Mouse (Mus musculus) embryo, embryonic 9.5 days (tissue): ENCODE measurements around the gene Stpg2.
"Not testable (repeated sequence)": the region's sequence is repeated elsewhere in the genome, so short reads cannot be mapped to it uniquely, and the experiment has no call there.

Experiments
- DNase-seq: peaks from one replicate; pipeline ENCODE4 v3.0.0-alpha.2; 2017; ENCODE audit errors: extremely low spot score

Stpg2 gene

DNA sequence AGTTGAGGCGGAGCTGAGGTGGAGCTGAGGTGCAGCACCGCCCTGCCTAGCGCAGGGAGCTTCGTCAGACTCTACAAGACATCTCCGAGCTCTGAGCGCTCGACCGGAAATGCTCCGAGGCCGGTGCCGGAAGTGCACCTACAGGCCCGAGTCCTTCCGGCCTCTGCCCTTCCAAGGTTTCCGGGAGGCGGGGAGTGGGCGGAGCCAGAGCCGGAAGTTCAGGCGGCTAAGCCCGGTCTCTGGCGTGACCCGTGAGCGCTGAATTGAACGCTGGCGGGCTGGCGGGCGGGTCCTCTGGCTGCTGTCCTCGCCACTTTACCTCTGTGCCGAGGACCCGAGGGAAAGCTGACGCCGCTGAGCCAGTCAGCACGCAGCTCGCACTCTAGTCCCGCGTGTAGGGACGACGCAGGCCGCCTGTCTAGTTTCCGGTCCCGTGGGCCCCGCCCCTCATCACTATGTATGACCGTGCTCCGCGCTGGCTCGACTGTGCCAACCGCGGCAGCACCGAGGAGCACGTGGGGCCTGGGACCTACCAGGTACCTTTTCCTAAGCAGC lies at the start of gene Stpg2:
Stpg2 (plus strand) TSS at position 251 of the 555 bp plus-strand sequence.
- DNase-seq: peak; percentile 92

DNA sequence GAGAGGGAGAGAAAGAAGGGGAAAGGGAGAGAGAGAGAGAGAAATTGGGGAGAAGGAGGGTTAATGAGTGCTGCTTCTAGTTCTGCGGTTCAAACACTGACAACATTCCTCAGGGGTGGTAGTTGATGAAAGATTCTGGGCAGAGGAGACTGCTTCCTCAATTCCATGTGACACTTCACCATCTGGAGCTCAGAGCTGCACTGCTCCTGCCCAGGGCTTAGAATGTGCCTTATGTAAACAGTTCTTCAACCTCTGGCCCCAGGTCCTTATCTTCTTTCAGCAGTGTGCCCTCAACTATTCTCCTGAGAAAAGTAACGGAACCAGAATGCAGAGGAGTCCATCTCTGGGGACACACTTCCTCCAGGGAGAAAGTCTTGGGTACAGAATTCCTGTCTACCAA lies 43.3 kb upstream of the Stpg2 start:
- DNase-seq: no peak

DNA sequence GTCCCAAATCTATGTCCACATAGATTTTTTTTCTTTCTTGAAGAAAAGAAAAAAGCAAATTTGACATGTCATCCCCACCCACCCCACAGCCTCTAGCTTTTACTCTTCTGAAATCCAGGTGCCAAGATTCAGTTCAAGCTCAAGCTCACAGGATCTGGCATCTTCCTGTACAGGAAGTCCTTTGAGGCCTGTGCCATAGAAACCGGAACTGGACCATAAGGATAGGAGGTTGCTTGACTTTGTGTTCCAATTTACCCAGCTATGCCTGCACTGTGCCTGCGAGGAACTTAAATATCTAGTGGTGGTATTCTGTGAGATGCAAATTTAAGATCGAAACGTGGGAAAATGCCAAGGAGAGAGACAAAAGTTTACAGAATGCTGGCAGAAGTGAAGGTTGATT lies 42.8 kb upstream of the Stpg2 start:
- DNase-seq: no peak

DNA sequence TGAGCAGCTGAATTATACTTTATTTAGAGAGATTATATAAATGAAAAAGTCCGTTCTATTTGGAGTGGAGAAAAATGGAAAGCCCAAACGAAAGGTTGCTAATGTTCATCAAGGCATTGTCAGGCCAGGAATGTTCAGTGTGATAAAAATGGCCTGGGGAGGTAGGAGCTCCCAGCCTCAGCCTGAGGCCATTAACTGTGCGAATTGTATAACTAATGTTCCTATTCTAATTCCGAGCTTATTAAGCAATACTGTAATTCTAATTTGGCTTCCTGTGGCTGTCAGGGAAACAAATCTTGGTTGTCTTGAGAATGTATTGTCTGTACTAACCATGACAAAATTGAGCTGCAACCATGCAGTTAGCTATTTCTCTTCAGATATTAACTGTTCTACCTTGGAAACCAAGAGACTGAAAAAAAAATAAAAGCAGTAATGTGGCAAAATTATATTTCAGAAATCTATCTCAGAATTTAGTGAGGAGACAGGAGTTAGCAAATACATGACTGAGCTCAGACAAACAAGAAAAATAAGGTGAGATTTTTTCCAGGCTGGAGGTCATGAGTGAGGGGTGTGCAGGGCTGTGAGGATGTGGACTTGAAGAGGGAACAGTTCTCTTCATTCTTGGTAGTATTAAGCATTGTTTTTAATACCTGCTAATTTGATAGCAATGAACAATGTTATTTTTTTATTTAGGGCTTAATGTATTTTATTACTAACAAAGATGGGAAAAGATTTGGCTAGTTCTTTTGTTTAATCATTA lies 36.8 kb upstream of the Stpg2 start:
- no peak for DNase-seq

DNA sequence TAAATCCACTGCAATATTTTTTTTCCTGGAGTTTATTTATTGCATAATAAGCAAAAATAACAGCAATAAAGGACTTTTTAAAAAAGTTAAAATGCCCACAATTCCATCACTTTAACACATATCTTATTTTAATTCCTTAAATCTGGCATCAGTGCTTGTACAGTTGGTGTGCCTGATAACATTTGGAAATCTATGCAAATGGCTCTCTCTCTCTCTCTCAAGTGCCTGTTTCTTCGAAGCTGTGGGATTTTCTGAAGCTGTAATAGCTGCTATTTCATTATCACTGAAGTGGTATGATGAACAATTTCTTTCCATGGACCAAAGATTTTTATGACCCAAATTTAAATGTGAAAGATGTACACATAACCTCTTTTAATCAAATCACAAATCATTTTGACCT lies 35.8 kb upstream of the Stpg2 start:
- no peak for DNase-seq

DNA sequence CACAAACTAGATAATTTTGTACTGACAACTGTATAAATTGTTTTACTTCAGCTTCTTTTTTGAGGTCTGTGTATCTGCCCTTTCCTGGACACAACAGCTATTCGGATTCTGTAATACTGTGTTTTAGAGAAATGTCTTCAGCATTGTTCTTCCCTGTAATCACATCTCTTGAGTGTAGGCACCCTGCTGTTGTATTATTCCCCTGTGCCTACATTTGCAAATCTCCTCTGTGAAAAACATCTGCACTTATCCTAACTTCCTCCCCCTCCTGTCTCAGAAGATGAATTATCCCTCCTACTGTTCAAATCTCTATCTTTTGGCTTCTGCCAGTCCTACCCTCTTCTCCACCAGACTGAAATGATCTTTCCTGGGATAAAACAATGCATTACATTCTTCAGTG lies 28.6 kb upstream of the Stpg2 start:
- no peak for DNase-seq

DNA sequence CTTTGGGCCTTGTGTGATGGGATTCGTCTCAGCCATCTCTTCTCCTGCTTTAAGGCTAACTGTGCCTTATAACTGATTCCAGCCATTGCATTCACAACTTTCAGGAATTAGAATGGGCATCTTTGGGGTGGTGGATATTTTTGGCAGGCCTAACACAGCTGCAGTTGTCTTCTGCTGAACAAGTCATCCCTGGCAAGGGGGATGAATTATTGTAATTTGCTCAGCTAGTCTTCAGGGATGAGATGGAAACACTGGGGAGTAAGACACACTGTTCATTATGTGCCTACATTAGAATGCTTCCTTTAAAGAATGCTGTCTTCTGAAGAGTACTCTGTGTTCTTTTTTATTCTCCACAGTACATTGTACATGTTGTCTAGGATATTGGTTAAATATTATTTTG lies 14.0 kb upstream of the Stpg2 start:
- DNase-seq: no peak

DNA sequence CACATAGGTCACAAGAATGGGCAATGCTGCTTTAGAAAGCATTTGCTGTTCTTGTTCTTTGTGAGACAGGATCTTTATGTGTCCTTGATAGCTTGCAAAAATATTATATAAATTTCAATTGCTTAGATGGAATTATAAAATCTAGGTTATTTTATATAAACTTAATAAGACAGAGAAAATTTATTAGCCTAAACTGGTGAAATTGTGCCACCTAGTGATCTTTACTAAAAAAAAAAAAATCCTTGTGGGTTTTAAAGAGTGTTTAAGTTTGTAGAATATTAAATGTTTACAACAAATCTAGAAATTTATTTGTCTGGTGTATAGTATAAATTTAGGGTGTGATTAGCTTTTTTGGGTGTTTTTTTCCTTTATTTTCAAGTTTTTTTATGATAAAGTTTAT lies 11.6 kb upstream of the Stpg2 start:
- DNase-seq: no peak

DNA sequence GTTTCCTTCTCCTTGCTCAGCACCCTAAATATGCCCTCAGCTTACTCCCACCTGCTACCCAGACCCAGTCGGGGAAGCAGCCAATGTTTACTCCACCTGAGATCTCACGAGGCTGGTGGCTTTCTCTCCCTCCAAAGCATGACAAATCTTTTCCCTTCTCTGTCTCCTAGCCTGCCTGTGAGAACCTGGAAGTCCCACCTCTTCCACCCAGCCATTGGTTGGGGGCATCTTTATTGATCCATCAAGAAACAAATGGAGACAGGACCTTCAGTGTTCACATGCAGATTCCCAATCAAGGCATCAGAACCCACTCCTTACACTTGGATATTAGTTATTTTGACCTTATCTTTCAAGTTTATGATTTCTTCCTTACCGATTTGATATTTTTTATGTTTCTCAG lies 7.1 kb upstream of the Stpg2 start:
- DNase-seq: no peak

DNA sequence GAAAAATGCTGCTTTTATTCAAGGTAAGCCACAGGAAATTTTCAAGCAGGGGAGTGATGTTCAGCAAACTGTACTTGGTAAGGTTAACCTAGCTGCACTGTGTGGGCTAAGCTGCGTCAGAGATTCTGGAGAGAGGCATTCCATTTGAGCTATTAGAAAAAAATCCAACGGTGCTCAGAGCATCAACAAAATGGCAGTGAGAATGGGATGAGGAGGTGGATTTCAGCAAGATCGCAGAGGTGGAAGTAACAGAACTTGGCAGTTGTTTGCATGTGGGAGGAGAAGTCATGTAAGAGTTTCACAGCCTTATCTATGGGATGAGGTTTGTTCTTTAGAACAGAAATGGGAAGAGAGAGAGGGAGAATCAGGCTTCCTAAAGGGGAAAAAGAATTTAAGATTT lies 5.2 kb upstream of the Stpg2 start:
- DNase-seq: no peak

DNA sequence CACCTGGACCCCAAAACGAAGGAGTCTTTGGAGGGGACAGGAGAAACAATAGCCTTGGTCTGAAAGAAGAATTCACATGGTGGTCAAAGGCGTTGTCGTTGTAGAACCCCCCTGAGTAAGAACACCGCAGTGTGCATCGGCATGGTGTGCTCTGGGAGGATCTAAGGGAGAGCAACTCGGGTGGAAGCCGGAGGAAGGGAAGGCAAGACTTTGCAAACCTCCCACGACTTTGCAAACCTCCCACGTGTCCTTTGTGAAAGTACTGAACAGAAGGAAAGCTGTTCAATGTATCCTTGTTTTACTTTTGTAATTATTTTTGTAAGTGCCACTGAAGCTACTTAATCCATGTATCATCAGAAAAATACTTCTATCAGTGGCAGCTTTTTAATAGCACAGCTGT lies 11.5 kb downstream of the Stpg2 start:
- DNase-seq: no peak

DNA sequence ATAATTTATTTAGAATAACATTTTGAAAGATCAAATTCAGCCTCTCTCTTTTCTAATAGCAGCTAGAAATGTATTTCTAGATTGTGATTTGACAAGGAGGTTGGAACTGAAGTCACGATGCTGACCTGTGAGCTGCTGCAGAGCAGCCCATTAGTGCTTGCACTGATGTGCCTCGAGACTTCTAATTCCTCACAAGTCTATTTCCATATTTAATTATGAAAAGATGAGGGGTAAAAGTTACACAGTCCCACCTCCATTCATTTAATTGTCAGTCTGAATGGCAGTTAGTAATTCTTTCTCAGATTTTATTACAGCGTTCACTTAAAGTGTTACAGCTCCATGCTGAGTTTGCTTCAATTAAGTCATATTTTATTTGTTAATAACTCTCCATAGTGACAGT lies 19.6 kb downstream of the Stpg2 start:
- DNase-seq: no peak

DNA sequence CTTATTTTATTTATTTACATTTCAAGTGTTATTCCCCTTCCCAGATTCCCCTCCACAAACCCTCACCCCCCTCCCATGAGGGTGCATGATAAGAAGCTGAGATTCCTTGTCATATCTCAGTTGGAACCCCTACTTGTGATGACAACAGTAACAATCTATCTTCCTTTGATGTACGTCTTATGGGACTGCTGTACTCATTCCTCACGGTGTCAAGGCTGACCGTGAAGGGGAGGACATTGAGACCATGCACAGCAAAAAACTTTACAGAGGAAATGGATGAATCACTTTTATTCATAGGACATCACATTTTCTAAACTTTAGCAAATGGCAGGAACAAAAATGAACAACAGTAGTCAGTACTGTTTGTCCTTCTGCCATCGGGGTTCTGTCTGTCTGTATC lies 21.3 kb downstream of the Stpg2 start:
- no peak for DNase-seq

DNA sequence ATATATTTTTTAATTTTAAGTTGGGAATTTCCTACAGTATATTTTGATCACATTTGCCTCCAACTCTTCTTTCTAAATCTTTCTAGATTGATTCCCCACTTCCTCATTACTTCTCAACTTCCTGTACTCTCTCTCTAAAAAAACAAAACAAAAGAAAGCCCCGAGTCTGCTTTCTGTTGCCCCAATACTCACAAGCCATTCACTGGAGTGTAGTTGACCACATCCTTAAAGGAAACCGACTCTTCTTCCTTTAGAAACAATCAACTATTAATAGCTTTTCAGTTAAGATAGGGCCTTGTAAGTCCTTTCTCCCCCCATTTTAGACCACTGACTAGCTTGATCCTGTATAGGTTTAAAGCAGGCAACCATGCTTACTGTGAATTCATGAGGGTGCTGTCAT lies 39.7 kb downstream of the Stpg2 start:
- no peak for DNase-seq

DNA sequence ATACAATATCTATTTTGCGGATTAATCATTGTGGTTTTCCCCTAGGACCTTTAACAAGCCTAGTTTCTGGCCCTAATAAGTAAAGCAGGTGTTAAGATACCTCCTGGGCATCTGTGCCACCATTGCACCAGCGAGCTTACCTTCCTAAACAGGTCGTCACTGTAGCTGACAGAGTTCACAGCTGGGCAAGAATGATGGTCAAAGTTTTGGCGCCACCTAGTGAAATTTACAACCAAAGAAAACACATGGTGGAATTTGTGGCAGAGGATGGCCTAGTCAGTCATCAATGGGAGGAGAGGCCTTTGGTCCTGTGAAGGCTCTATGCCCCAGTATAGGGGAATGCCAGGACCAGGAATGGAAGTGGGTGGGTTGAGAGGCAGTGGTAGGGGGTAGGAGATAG lies 41.0 kb downstream of the Stpg2 start:
- DNase-seq: peak; percentile 28

DNA sequence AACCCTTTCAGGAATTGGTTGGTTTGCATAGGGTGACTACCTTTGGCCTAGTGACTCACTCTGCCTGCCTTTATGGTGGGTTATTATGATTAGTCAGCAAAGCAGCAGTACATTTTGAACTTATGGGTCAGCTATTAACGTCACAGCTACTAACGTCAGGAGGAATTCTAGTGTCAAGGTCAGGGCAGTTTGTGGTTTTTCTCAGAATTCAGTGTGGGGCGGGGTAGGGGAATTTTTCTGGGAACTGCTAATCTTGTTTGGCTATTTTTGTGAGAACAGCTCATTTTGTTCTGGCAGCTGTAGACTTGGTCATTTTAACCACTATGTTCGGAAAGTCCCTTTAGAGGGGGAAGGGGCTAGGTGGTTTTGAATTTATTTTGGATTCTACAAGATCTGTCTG lies 56.9 kb downstream of the Stpg2 start:
- not testable (repeated sequence) for DNase-seq

DNA sequence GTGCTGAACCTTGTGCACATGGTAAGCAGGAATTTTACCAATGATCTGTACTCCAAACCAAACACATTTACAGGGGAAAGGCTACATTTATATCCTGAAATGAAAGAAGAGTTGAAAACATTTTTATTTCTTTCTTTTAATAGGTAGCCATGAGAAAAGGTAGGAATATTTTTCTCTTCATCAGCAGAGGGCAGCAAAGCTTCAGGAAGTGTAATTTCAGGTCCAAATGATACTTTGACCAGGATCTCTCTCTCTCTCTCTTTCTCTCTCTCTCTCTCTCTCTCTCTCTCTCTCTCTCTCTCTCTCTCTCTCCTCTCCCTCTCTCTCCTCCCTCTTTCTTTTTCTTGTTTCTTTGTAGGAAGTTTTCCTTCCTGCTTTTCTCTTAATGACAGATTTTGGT lies 92.4 kb downstream of the Stpg2 start:
- peak; percentile 17 for DNase-seq

DNA sequence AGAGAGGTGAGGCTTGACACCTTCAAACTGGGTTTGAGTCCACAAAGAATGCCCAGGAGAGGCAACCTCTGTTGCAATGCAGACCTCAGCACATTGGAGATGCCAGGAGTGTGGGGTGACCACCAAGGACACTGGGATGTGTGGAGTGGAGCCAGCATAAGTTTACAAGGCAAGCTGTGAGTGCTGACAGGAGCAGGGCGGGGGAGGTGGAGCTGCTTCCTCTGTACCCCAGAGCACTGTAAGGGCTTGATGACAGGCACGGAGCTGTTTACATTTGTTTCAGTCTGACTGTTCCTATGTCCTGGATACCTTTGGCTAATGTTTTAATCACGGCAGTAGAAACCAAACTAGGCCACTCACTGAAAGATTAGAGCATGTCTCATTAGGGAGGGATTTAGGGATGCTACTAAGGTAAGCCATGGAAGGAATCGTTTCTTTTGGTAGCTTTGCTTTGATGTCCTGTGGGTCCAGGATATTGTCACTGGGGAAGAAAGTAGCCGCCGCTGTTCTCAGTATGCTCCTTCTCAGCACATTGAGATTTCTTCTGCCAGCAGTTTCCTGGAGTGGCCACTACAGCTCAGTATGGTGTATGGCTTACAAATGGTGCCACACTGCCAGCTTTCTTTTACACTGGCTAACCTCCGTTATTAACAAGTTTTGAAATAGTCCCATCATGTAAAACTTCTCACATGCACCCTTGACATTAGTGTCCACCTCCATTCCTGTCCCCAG lies 102.8 kb downstream of the Stpg2 start:
- DNase-seq: peak; percentile 9

DNA sequence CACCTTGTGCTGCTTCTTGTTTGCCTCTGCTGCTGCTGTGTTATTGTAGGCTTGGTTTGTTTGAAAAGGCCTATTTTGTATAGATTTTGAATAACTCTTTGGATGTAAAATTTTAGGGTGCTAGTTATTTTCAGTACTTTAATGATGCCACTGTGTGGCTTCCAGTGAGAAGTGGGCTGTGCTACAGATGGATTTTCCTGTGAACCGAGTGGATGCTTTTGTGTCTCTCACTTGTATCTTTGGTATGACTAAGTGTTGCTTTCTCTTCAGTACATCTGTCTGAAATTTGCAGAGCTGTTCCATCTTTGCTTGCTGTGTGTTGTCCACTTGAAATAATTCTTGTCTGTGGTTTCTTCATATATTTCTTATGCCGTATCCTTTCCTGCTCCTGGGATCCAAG lies 106.2 kb downstream of the Stpg2 start:
- DNase-seq: no peak

DNA sequence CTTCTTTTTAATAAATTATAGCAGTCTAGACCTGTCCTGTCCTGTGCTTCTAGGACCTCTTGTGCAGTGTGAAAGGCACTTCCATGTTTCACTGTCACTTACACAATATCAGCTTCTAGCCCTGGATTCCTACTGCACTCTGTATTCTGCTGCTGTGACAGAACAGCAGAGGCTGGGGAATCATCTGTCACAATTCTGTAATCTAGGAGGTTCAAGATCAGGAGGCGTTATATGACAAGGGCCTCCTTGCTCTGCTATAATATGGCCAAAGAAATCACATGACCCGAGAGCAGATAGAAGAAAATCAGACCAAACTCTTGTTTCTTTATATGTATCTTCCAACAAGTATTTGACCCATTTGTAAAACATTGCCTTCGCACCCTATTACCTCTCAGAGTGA lies 175.0 kb downstream of the Stpg2 start:
- no peak for DNase-seq

DNA sequence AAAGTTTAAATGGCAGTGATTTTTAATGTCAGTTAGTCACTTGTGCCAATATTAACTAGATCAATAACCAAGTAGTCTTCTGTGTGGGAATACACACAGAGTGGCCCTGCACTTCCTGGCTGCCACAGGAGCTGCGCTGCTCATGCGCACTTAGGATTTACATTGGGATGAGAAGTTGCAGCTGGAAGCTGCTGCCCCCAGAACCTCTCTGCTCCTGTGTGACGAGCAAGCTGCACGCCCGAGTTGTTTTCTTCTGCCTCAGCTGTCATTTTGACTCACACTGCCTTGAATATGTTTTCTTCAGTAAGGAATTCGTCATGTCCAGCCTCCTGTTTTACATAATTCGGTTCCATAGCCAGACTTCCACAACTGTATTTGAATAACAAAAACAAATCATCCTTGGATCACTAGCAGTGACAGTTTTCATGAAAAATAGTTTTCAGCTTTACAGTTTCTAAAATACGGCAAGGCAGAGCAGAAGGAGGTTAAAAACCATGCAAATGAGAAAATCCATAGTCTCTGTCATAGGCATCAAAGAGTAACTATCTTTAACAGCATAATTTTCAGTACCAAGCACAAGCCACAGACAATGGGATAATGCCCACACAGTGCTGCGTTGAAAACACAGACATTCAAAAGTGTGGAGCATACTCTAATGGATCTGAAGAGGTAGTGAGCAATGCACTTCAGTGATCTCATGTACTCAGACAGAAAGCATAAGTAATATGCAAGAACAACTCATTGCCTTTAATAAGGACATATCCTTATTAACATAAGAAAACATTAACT lies 191.8 kb downstream of the Stpg2 start:
- DNase-seq: no peak

DNA sequence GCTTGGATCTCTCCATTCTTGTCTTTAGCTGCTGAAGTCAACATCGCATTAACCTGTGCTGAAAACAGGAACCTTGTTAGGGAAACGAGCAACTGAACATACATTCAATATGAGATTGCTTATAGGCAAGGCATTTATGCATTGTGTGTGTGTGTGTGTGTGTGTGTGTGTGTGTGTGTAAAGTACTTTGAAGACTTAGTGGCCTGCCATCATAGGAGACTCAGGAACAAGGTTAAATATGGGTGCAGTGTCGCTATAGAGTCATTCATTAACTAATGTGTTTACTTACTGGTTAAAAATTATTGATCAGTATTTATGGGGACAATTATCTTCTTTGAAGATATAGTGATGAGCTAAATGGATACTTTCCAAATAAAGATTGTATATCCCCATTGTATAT lies 199.2 kb downstream of the Stpg2 start:
- DNase-seq: no peak
